In the genomic region with DNA sequence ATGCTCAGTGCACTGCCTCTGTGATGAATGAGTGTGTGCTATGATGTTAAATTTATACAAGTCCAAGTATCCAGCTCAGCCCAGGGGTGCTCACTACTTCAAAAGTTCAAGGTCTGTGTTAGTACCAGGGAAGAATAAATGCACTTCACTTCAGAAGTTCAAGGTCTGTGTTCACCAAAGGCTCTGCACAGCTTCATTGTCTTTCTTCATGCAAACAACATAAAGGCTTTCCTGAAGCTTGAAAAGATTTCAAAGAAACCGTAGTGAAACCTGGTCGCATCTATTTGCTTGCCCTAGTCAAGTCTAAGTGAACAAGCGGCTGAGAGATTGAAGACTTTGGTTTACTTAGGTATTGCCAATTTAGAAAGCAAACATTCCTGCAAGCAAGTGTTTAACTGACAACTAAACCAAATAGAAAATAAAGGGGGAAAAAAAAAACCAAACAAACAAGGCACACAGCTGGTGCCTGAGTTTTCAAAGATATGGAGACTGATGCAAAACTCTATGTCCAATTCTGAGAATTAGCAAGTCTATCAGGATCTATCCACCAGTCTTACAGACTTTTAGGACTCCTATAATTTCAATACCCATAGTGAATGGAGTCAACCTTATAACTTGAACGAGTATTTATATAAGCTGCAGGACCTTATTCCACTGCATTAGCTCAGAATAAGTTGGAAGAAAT, we compare ENCODE assay signal across 8 mouse cellular contexts. TPM values are rescaled to one million over a fixed set of nuclear protein-coding genes. Genes with fewer than 3 reads are reported as not detected.
DNase-seq lines count a peak whose midpoint lies in the region; ATAC-seq and TF ChIP-seq lines count a peak whose summit lies in the region.

No protein-coding gene starts in this region.

- peaks cover 31% of the 10 kb centered on the region for H3K79me2 ChIP-seq in liver, adult 2 months (ENCODE audit: control insufficient read depth, insufficient read depth, low read length)

- WGBS in liver, adult 2 months, result 23% methylated on average over 4 of the region's 4 CpGs
- WGBS in embryonic facial prominence, embryonic 11.5 days, result 75% methylated on average over 4 of the region's 4 CpGs
- 40% methylated on average over 4 of the region's 4 CpGs for WGBS in intestine, postnatal 0 days
- 64% methylated on average over 4 of the region's 4 CpGs for WGBS in neural tube, embryonic 13.5 days

- no peaks in the 10 kb centered on the region for H3K27me3 ChIP-seq in liver, adult 2 months (ENCODE audit: control insufficient read depth, insufficient read depth, low read length)
- no peaks in the 10 kb centered on the region for H3K27me3 ChIP-seq in embryonic facial prominence, embryonic 11.5 days (ENCODE audit: control insufficient read depth, insufficient read depth, low read length)
- H3K27me3 ChIP-seq in intestine, postnatal 0 days (replicated peaks; ENCODE audit: control insufficient read depth, insufficient read depth, low read length), result no peaks in the 10 kb centered on the region
- no peaks in the 10 kb centered on the region for H3K27me3 ChIP-seq in neural tube, embryonic 13.5 days

- H3K4me3 ChIP-seq in liver, adult 2 months (ENCODE audit: insufficient read depth, low read depth, low read length), result peak overlapping the region; percentile 99; the same call in 1 of the 2 replicates
- H3K4me3 ChIP-seq in embryonic facial prominence, embryonic 11.5 days (ENCODE audit: low read depth, low read length), result peak overlapping the region; percentile 93
- peak overlapping the region; percentile 96 for H3K4me3 ChIP-seq in intestine, postnatal 0 days (ENCODE audit: low read depth, low read length)
- peak overlapping the region; percentile 85 for H3K4me3 ChIP-seq in neural tube, embryonic 13.5 days

- TF ChIP-seq CTCF in liver, adult 2 months (IDR thresholded peaks at IDR 0.05; ENCODE audit: low read depth, low read length), result no peak
- no peak for TF ChIP-seq CTCF in intestine, postnatal 0 days (IDR thresholded peaks at IDR 0.05; ENCODE audit: low read depth)

- no peaks in the 10 kb centered on the region for H3K9me3 ChIP-seq in embryonic facial prominence, embryonic 11.5 days (replicated peaks; ENCODE audit: control insufficient read depth, low read length)
- no peaks in the 10 kb centered on the region for H3K9me3 ChIP-seq in intestine, postnatal 0 days (ENCODE audit: control insufficient read depth)
- H3K9me3 ChIP-seq in neural tube, embryonic 13.5 days, result no peaks in the 10 kb centered on the region

- DNase-seq in liver, adult 2 months (ENCODE audit: extremely low read depth, low read depth, low spot score), result peak; percentile 89
- no peak for DNase-seq in liver
- DNase-seq in embryonic facial prominence, embryonic 11.5 days (ENCODE audit: low spot score), result no peak
- DNase-seq in urinary bladder, adult 2 months (ENCODE audit: low spot score), result no peak
- no peak for DNase-seq in gastrocnemius, postnatal 36 days
- DNase-seq in urinary bladder, adult 18-20 months (ENCODE audit: low spot score in 2 of 2), result no peak

- H3K4me2 ChIP-seq in embryonic facial prominence, embryonic 11.5 days (ENCODE audit: low read depth, low read length), result peak overlapping the region; percentile 74; the same call in 1 of the 2 replicates
- peak overlapping the region; percentile 84 for H3K4me2 ChIP-seq in intestine, postnatal 0 days (replicated peaks; ENCODE audit: low read depth)
- H3K4me2 ChIP-seq in neural tube, embryonic 13.5 days, result peak overlapping the region; percentile 72

- H3K9ac ChIP-seq in liver, adult 2 months (ENCODE audit: low read depth, low read length), result peak overlapping the region; percentile 27
- H3K9ac ChIP-seq in embryonic facial prominence, embryonic 11.5 days (replicated peaks; ENCODE audit: low read length), result peak overlapping the region; percentile 97; the same call in 1 of the 2 replicates
- 0 out of 2 replicates have a peak overlapping the region, but pooled peaks have one; percentile 97 for H3K9ac ChIP-seq in intestine, postnatal 0 days (ENCODE audit: low read depth, low read length)
- no peak overlapping the region for H3K9ac ChIP-seq in neural tube, embryonic 13.5 days

- peak overlapping the region; percentile 82 for H3K27ac ChIP-seq in liver, adult 2 months (replicated peaks; ENCODE audit: insufficient read depth, low read depth, low read length)
- no peak overlapping the region for H3K27ac ChIP-seq in embryonic facial prominence, embryonic 11.5 days (replicated peaks; ENCODE audit: low read depth, low read length)
- H3K27ac ChIP-seq in intestine, postnatal 0 days (ENCODE audit: low read depth, low read length), result peak overlapping the region; percentile 96; the same call in 1 of the 2 replicates
- H3K27ac ChIP-seq in neural tube, embryonic 13.5 days (replicated peaks), result no peak overlapping the region

- no peak for TF ChIP-seq POLR2A in liver, adult 2 months (IDR thresholded peaks at IDR 0.05; ENCODE audit: extremely low read depth, insufficient read depth, low read length)

- no peaks in the 10 kb centered on the region for H3K36me3 ChIP-seq in liver, adult 2 months (ENCODE audit: control insufficient read depth, insufficient read depth, low read length)
- no peaks in the 10 kb centered on the region for H3K36me3 ChIP-seq in embryonic facial prominence, embryonic 11.5 days (replicated peaks; ENCODE audit: control insufficient read depth, insufficient read depth, low read depth, low read length)
- H3K36me3 ChIP-seq in intestine, postnatal 0 days (ENCODE audit: control insufficient read depth, insufficient read depth), result no peaks in the 10 kb centered on the region
- H3K36me3 ChIP-seq in neural tube, embryonic 13.5 days, result no peaks in the 10 kb centered on the region

- intact Hi-C loops in gastrocnemius, postnatal 36 days (cut with DNase I), result loop anchor here (10.0 kb wide), 1 partner anchor 1290 kb away; no protein-coding TSS in a partner anchor

- no peak for ATAC-seq in embryonic facial prominence, embryonic 11.5 days (replicated peaks; ENCODE audit: insufficient number of reproducible peaks, low FRiP score, low TSS enrichment, low read depth)
- no peak for ATAC-seq in intestine, postnatal 0 days
- ATAC-seq in neural tube, embryonic 13.5 days (ENCODE audit: low read depth), result no peak

- H3K4me1 ChIP-seq in liver, adult 2 months (ENCODE audit: control insufficient read depth, insufficient read depth, low read length), result peaks cover 19% of the 10 kb centered on the region
- peaks cover 3% of the 10 kb centered on the region; the same call in 1 of the 2 replicates for H3K4me1 ChIP-seq in embryonic facial prominence, embryonic 11.5 days (ENCODE audit: control insufficient read depth, insufficient read depth, low read length)
- peaks cover 4% of the 10 kb centered on the region for H3K4me1 ChIP-seq in intestine, postnatal 0 days (replicated peaks; ENCODE audit: control insufficient read depth, insufficient read depth, low read length)
- H3K4me1 ChIP-seq in neural tube, embryonic 13.5 days (replicated peaks), result peaks cover 38% of the 10 kb centered on the region

RNA-seq across cellular contexts. Expression of gene Tapt1, which starts 1.4 kb away (rescaled TPM):
- 63.5 and 68.6 TPM in 2 replicates for total RNA-seq in liver, adult 2 months (2014; rRNA removed)
- 34.8 and 35.8 TPM in 2 replicates for polyA plus RNA-seq in liver, adult 2 months (2012; rRNA removed)
- polyA plus RNA-seq in embryonic facial prominence, embryonic 11.5 days (2014; fragmentation: Nextera tagmentation; extraction: Ambion mirVana), result 31.8 and 35.4 TPM in 2 replicates
- 14.1 TPM in 2 replicates for polyA plus RNA-seq in intestine, postnatal 0 days (2015; fragmentation: Nextera tagmentation; extraction: Ambion mirVana)
- 26.9 and 31.1 TPM in 2 replicates for polyA plus RNA-seq in neural tube, embryonic 13.5 days (2015; fragmentation: Nextera tagmentation; extraction: Ambion mirVana)
- polyA plus RNA-seq in urinary bladder, adult 2 months (2012; rRNA removed), result 43.2 and 49.3 TPM in 2 replicates
- 10 to 100 TPM; 37.0 to 37.4 TPM for total RNA-seq in gastrocnemius, postnatal 36 days (2021)

Comparison
In these comparisons a context has a peak if more than half of its experiments do, and no peak if none do; other contexts are left out.
1. H3K27ac ChIP-seq: peak in liver, adult 2 months (single experiment) and intestine, postnatal 0 days (single experiment); none in embryonic facial prominence, embryonic 11.5 days (single experiment) and neural tube, embryonic 13.5 days (single experiment).
2. Peak in every context shown above with its lines, with median percentiles within 50 percentile points of each other: H3K4me3 ChIP-seq and H3K4me2 ChIP-seq.